ENCODE assay signal across 1 mouse cellular context in the genomic region with DNA sequence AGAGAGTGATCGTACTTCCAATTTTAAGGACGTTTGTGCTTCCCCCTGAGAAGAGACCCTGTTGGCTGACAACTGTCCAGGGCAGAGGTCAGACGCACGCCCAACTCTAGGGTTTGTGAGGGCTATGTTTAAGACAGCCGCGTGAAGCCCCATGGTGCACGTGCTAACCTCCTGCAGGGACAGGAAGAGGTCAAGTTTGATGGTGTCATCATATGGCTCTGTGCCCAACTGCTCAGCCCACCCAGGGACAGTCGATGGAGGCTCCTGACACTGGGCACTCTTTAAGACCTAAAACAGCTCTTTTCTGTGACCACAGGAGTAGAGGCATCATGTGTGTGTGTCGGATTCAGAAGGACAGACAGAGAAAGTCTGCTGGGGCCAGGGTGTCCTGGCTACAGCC.
TF ChIP-seq lines count a peak whose summit lies in the region.

No protein-coding gene starts in this region.

TF ChIP-seq in CH12.LX, 34 proteins besides CTCF, POLR2A, EP300 and RAD21:
- peak; percentile 37; the same call in 1 of the 2 replicates for TF ChIP-seq BHLHE40 (IDR thresholded peaks at IDR 0.05; ENCODE audit: low read depth, low read length)
- no peak for TF ChIP-seq NELFE (IDR thresholded peaks at IDR 0.05; ENCODE audit: low read depth, low read length)
